Mouse (Mus musculus) E14TG2a.4 (cell line): ENCODE data around the gene Clec2i.

Source experiments
- CTCF ChIP-seq: conservative IDR thresholded peaks from 2 replicates; pipeline ENCODE4 v1.5.1; 2014; ENCODE audit warnings: low read length
- NANOG ChIP-seq: IDR thresholded peaks from 2 replicates; pipeline ENCODE4 v1.6.1; 2014; ENCODE audit warnings: borderline replicate concordance, low read length, mixed read lengths
- POU5F1 ChIP-seq: IDR thresholded peaks from 2 replicates; pipeline ENCODE4 v1.6.1; 2014; ENCODE audit warnings: low read length, borderline replicate concordance

- TF ChIP-seq CTCF (no peak), POU5F1 (no peak), NANOG (no peak)
Observed at GRCm38 (mm10) chr6:128857976-128858375, 29.4 kb upstream of the Clec2i start.
